Mouse (Mus musculus) hindbrain, embryonic 16.5 days (tissue): ENCODE measurements at regions not wholly inside any gene's neighbourhood (a gene's known extent, or its start where the extent isn't known, plus 50 kb on each side); places are given as distances from the start of the nearest gene placed in this dataset.
A peak's percentile ranks its signal among the peaks of the same experiment; 100 is the strongest.

ENCODE experiments used
- ATAC-seq: fragments of 200-750 bp; cut with Nextera tagmentation; 2 replicates; pipeline ENCODE4 v1.8.0; 2017; ENCODE audit warnings: moderate TSS enrichment, moderate library complexity
- H3K27ac ChIP-seq: fragments of 300-500 bp; sonication (generic); 2 replicates; pipeline ENCODE4 v1.5.1; 2014; ENCODE audit warnings: low read depth, mild to moderate bottlenecking, control low read depth, low read length, moderate library complexity
- H3K27me3 ChIP-seq: fragments of 300-500 bp; sonication (generic); replicated peaks from 2 replicates; pipeline ENCODE4 v1.6.1; 2014; ENCODE audit warnings: low read length; ENCODE audit not compliant: control insufficient read depth, insufficient read depth
- H3K36me3 ChIP-seq: fragments of 300-500 bp; sonication (generic); 2 replicates; pipeline ENCODE4 v1.6.1; 2014; ENCODE audit warnings: mild to moderate bottlenecking, low read length, moderate library complexity, mixed read lengths; ENCODE audit not compliant: control insufficient read depth, insufficient read depth
- H3K4me1 ChIP-seq: fragments of 300-500 bp; sonication (generic); 2 replicates; pipeline ENCODE4 v1.6.1; 2014; ENCODE audit warnings: low read depth, low read length; ENCODE audit not compliant: control insufficient read depth, insufficient read depth
- H3K4me2 ChIP-seq: fragments of 300-500 bp; sonication (generic); 2 replicates; pipeline ENCODE4 v1.6.1; 2014; ENCODE audit warnings: mild to moderate bottlenecking, low read length, control low read depth, moderate library complexity
- H3K4me3 ChIP-seq: fragments of 300-500 bp; sonication (generic); 2 replicates; pipeline ENCODE4 v1.5.1; 2014; ENCODE audit warnings: mild to moderate bottlenecking, low read length, control low read depth, moderate library complexity
- H3K9ac ChIP-seq: fragments of 300-500 bp; sonication (generic); 2 replicates; pipeline ENCODE4 v1.6.1; 2014; ENCODE audit warnings: low read depth, mild to moderate bottlenecking, control low read depth, low read length, moderate library complexity
- H3K9me3 ChIP-seq: fragments of 300-500 bp; sonication (generic); 2 replicates; pipeline ENCODE4 v1.6.1; 2014; ENCODE audit warnings: mild to moderate bottlenecking, low read length, moderate library complexity; ENCODE audit not compliant: control insufficient read depth
- WGBS: fragments of 180-500 bp; shearing (Covaris S2); extraction: QIAGEN DNeasy Blood & Tissue Kit; methylation state at CpG from one replicate; pipeline ENCODE4 v1.1.7; 2014; 5-methylcytosine and 5-hydroxymethylcytosine counted together

DNA sequence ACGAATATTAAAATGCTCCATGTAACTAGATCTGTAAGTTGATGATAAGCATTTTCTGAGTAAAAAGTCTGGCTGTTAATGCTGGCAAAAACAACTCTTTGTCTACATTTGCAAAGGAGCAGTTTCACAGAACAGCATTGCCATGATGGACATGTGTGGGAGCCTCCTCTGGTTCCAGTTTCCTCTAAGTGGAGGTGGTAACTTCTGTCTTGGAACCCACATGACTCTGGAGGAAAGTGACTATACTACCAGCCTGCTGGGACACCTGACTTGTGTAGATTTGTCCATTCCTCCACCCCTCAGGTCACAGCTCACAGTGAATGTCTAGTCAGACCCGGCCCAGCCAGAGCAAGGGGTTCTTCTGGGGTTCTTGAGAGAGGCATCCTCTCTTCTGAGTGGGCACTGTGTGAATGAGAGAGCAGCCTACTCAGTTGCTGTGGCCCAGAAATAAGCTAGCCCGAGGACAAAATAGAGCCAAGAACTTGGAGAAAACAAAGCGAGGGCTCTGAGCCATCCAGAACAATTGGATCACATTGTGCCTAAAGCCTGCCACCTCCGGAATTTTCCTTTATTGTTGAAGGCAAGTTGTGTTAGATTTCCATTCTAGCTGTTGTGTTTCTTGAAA, 97.9 kb upstream of the Wscd1 start:
- Histone ChIP-seq H3K9me3 (no peaks in the 10 kb centered on the region), H3K4me2 (no peak overlapping the region), H3K4me1 (no peaks in the 10 kb centered on the region), H3K4me3 (no peak overlapping the region), H3K9ac (no peak overlapping the region), H3K27ac (no peak overlapping the region), H3K27me3 (no peaks in the 10 kb centered on the region), H3K36me3 (no peaks in the 10 kb centered on the region)
- 85% methylated on average over 5 of the region's 5 CpGs for WGBS
- ATAC-seq = no peak

DNA sequence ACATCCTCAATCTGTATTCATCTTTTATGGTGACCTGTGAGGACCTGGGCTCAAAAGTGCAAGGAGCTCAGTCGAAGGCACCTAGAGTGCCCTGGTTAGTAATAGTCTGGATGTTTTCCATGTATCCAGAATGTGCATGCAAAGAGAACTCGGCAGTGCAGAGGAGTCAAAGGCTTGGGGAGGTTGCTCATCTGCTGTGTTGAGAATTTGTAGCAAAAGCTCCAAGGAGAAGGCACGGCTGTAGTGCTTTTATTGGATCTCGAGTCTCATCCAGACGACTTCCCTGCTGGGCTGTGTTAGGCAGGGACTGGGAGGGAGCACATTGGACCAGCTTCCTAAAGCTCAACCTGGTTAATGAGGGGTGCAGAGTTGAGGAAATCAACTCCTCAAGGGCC, 97.3 kb upstream of the Wscd1 start:
- Histone ChIP-seq H3K9me3 (no peaks in the 10 kb centered on the region), H3K27me3 (no peaks in the 10 kb centered on the region), H3K4me2 (no peak overlapping the region), H3K36me3 (no peaks in the 10 kb centered on the region), H3K27ac (no peak overlapping the region), H3K4me3 (no peak overlapping the region), H3K4me1 (no peaks in the 10 kb centered on the region), H3K9ac (no peak overlapping the region)
- WGBS = 73% methylated on average over 5 of the region's 5 CpGs
- ATAC-seq = no peak

DNA sequence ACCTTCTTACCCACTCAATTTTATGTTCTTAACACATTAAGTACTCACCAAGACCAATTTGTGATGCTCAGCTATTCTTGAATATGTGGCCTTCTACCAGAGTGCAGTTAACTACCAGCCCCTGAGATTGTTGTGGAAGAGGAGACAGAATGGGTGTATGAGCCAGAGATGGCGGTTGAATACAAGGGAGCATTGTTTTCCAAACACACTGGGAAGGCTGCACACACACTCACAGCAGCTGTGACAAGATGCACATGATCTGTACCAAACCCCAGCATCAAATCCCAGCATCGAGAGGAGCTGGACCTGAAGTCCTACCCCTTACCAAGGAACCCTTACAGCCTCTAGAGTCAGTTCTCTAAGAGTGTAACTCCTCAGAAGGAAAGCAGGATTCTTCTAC, 91.4 kb upstream of the Wscd1 start:
- 50% methylated on average over 2 of the region's 2 CpGs for WGBS
- H3K4me1 ChIP-seq = no peaks in the 10 kb centered on the region
- H3K4me3 ChIP-seq = no peak overlapping the region

DNA sequence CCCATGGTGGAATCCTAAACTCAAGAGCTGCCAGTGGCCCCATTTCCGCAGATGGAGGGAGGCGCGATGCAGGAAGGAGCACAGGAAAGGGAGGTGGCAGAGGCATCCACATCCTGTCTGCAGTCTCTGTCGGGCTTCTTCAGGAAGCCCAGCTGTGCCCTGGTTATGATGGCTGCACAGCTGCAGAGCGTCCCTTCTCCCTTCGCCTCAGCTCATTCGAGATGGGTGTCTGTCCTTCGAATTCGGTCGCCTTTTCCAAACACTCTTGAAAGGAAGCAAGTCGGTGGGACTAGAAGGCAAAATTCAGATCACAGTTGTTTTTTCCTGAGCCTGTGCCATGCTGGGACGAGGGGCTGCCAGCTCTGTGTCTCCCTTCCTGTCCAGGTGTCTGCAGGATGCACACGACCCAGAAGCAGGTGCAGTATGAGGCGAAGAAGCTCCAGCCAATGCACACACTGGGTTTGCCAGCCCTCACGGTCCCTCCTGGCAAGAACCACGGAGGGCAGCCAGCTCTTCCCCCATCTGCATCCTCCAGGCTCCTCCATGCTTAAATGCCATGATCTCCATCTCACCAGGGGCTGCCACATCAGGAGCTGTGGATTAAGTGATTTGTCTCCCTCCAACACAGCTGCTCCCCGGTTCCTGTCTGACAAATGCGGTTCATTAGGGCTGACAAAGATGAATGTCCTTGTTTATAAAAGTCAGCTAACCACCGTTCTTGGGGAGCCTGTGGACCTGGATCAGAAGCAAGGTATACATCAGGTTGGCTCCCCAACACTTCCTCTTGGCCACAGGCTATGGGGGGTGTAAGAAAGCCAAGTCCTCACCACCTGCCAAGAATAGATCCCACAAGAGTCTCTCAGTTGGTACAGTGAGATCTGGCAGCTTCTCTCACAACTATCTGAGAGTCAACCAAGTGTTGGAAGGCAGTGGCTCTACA, 79.3 kb upstream of the Wscd1 start:
- H3K4me3 ChIP-seq = no peak overlapping the region
- H3K9me3 ChIP-seq = no peaks in the 10 kb centered on the region
- no peak overlapping the region for H3K4me2 ChIP-seq
- peaks cover 3% of the 10 kb centered on the region; the same call in 1 of the 2 replicates for H3K4me1 ChIP-seq
- peak overlapping the region; percentile 1; the same call in 1 of the 2 replicates for H3K27ac ChIP-seq
- 64% methylated on average over 19 of the region's 19 CpGs for WGBS
- H3K36me3 ChIP-seq = no peaks in the 10 kb centered on the region
- H3K9ac ChIP-seq = no peak overlapping the region
- no peaks in the 10 kb centered on the region for H3K27me3 ChIP-seq
- peak; percentile 84 for ATAC-seq

More for the DNA sequence above, 91.4 kb upstream of the Wscd1 start:
- no peak for ATAC-seq
- Histone ChIP-seq H3K27ac (no peak overlapping the region), H3K9ac (no peak overlapping the region), H3K36me3 (no peaks in the 10 kb centered on the region), H3K9me3 (no peaks in the 10 kb centered on the region), H3K27me3 (no peaks in the 10 kb centered on the region), H3K4me2 (no peak overlapping the region)

DNA sequence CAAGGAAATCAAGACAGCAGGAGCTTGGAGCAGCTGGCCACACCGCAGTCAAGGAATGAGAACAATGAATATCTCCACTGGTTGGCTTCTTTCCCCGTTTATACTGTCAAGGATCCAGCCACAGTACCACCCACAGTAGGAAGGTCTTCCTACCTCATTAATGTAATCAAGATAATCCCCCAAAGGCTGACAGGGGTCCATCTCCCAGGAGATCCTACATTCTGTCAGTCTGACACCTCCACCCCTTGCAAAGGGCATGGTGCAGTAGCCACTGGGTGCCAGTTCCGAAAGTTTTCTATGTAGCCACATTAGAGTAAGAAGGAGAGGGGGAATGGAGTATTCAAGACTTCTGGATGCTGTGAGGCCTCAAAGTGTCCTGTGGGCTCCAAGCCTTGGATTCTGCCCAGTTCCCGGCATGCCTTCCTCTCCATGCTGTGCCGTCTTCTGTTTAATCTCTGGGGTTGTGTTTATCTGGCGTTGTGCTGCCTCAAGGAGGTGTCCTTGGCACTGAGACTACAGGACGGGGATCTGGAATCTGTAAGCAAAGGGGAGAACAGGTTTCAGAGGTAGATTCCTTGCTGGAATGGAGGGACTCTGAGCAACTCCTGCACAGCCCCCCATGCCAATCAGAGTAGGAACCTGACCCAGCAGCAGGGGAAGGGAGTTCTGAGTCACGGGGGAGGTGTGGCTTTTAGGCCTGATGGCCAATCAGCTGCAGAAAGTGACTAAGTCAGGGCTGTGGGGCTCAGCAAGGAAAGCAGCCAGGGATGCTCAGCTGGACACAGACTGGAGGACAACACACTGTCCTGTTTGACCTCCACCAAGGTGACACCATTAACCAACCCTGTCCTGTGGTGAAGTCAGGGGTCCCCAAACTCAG, 77.3 kb upstream of the Wscd1 start:
- no peak overlapping the region for H3K4me2 ChIP-seq
- no peaks in the 10 kb centered on the region; the same call in 1 of the 2 replicates for H3K27me3 ChIP-seq
- H3K9ac ChIP-seq = no peak overlapping the region
- WGBS = 48% methylated on average over 8 of the region's 8 CpGs
- peaks cover 3% of the 10 kb centered on the region; the same call in 1 of the 2 replicates for H3K4me1 ChIP-seq
- H3K9me3 ChIP-seq = no peaks in the 10 kb centered on the region
- ATAC-seq = no peak
- no peaks in the 10 kb centered on the region for H3K36me3 ChIP-seq
- H3K27ac ChIP-seq = no peak overlapping the region
- no peak overlapping the region for H3K4me3 ChIP-seq

DNA sequence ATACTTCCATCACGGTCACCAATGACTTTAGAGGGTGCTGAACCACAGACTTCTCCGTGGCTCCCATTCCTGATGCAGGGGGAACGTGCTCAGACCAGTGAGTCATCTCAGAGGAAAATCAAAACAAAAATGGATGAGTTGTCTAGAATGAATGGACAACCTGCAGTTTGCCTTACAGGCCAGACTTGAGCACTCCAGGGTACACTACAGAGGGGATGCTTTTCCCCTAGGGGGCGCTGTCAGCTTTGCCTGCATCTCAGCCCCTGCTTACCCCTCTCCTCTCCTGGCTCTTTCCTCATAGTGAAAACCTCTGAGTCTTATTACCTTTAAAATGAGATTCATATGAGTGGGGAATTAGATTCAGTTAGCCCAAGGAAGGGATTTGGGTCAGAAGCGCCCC, 75.4 kb upstream of the Wscd1 start:
- Histone ChIP-seq H3K4me1 (peaks cover 3% of the 10 kb centered on the region; the same call in 1 of the 2 replicates), H3K27me3 (no peaks in the 10 kb centered on the region; the same call in 1 of the 2 replicates), H3K36me3 (no peaks in the 10 kb centered on the region), H3K4me3 (no peak overlapping the region), H3K9ac (no peak overlapping the region), H3K27ac (no peak overlapping the region), H3K4me2 (no peak overlapping the region), H3K9me3 (no peaks in the 10 kb centered on the region)
- WGBS = 41% methylated on average over 5 of the region's 5 CpGs
- ATAC-seq = no peak

DNA sequence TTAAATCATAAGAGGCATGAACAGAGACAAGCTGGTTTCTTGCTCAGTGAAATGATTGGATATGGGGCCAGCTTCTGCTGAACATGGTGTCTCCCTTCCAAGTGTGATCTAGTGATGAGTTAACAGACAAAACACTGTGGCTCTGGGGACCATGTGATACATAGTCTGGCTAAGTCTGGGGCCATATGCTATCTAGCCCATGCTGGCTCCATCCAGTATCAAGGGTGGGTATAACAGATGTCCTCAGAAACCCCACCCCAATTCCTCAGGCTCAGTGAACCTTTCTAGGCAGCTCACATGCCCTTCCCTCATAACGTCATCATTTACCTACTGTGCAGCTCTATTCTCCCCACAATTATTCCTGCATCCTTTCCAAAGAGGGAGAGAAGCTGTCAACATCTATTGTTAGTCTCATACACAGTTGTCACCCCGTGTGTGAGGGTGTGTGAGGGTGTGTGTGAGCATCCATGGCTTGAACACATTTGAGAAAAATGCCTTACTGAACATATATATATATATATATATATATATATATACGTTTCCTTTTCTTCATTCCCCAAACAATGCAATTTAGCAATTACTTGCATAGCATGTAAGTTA, 73.9 kb upstream of the Wscd1 start:
- peak; percentile 50; the same call in 1 of the 2 replicates for ATAC-seq
- Histone ChIP-seq H3K27me3 (no peaks in the 10 kb centered on the region; the same call in 1 of the 2 replicates), H3K9me3 (no peaks in the 10 kb centered on the region), H3K9ac (no peak overlapping the region), H3K36me3 (no peaks in the 10 kb centered on the region), H3K4me1 (peaks cover 3% of the 10 kb centered on the region; the same call in 1 of the 2 replicates), H3K27ac (no peak overlapping the region), H3K4me2 (no peak overlapping the region), H3K4me3 (no peak overlapping the region)
- WGBS = 53% methylated on average over 3 of the region's 3 CpGs

DNA sequence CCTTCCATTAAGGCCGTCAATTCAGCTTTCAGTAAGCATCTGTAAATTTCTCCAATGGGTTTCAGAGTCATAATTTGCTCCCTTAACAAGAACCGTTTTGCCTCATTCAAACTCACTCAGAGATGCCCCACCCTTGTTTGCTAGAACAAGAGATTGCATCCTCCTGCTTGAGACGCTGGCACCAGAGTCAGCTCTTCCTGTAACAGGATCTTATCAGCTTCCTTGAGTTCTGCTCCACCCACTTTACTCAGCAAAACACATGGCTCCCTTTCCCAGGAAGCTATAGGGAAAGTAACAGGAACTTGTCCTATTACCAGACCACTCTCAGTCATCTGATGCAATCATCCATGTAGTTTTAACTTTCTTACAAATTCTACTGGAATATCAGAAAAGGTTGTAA, 52.7 kb upstream of the Wscd1 start:
- H3K27me3 ChIP-seq = no peaks in the 10 kb centered on the region
- no peaks in the 10 kb centered on the region for H3K36me3 ChIP-seq
- H3K9me3 ChIP-seq = no peaks in the 10 kb centered on the region
- no peak overlapping the region for H3K4me3 ChIP-seq
- H3K27ac ChIP-seq = no peak overlapping the region
- H3K4me2 ChIP-seq = no peak overlapping the region
- H3K9ac ChIP-seq = no peak overlapping the region
- H3K4me1 ChIP-seq = no peaks in the 10 kb centered on the region
- no peak for ATAC-seq
- 69% methylated on average over 3 of the region's 3 CpGs for WGBS
